Mouse (Mus musculus): ENCODE measurements around the gene Mamdc4.

GRCm38 (mm10) chr2:25534866-25535182 is 39.8 kb downstream of the Mamdc4 start:
- TF ChIP-seq EP300 (IDR thresholded peaks at IDR 0.05; ENCODE audit: insufficient read depth, low read depth, low read length) (no peak), POLR2A (IDR thresholded peaks at IDR 0.05; ENCODE audit: insufficient read depth, low read depth, low read length) (no peak)
